Mouse (Mus musculus) heart, embryonic 12.5 days (tissue): Measurements from ENCODE around the gene Grhl3. TPM values are rescaled to one million over a fixed set of nuclear protein-coding genes. Genes with fewer than 3 reads are reported as not detected.
"Not testable (repeated sequence)": the region's sequence is repeated elsewhere in the genome, so short reads cannot be mapped to it uniquely, and the experiment has no call there.

Source experiments
- ATAC-seq: fragments of 200-750 bp; cut with Nextera tagmentation; 2 replicates; pipeline ENCODE4 v1.8.0; 2017; ENCODE audit warnings: moderate TSS enrichment, moderate library complexity; ENCODE audit not compliant: insufficient number of reproducible peaks, low FRiP score
- H3K27ac ChIP-seq: fragments of 300-500 bp; sonication (generic); 2 replicates; pipeline ENCODE4 v1.5.1; 2016; ENCODE audit warnings: mild to moderate bottlenecking, moderate library complexity; ENCODE audit not compliant: poor library complexity, severe bottlenecking
- H3K27me3 ChIP-seq: fragments of 300-500 bp; sonication (generic); replicated peaks from 2 replicates; pipeline ENCODE4 v1.6.1; 2016; ENCODE audit warnings: mild to moderate bottlenecking, moderate library complexity
- H3K36me3 ChIP-seq: fragments of 300-500 bp; sonication (generic); 2 replicates; pipeline ENCODE4 v1.6.1; 2016; ENCODE audit warnings: mild to moderate bottlenecking, moderate library complexity
- H3K4me1 ChIP-seq: fragments of 300-500 bp; sonication (generic); replicated peaks from 2 replicates; pipeline ENCODE4 v1.6.1; 2016; ENCODE audit warnings: mild to moderate bottlenecking
- H3K4me2 ChIP-seq: fragments of 300-500 bp; sonication (generic); 2 replicates; pipeline ENCODE4 v1.6.1; 2016; ENCODE audit warnings: mild to moderate bottlenecking, moderate library complexity
- H3K4me3 ChIP-seq: fragments of 300-500 bp; sonication (generic); 2 replicates; pipeline ENCODE4 v1.5.1; 2016; ENCODE audit warnings: mild to moderate bottlenecking
- H3K9ac ChIP-seq: fragments of 300-500 bp; sonication (generic); 2 replicates; pipeline ENCODE4 v1.6.1; 2016; ENCODE audit warnings: mild to moderate bottlenecking, moderate library complexity
- H3K9me3 ChIP-seq: fragments of 300-500 bp; sonication (generic); replicated peaks from 2 replicates; pipeline ENCODE4 v1.6.1; 2016; ENCODE audit warnings: mild to moderate bottlenecking, moderate library complexity
- WGBS: fragments of 180-500 bp; shearing (Covaris S2); methylation state at CpG from one replicate; pipeline ENCODE4 v1.1.7; 2016; 5-methylcytosine and 5-hydroxymethylcytosine counted together
- polyA plus RNA-seq: library from polyadenylated mRNA; unstranded; fragments of >200 nt; fragmentation: Nextera tagmentation; extraction: Ambion mirVana; gene quantifications from 2 replicates; pipeline ENCODE4 v1.2.1, GENCODE M21; 2016

The Grhl3 gene
- 6.0 and 6.8 TPM in 2 replicates for polyA plus RNA-seq

- WGBS: under 1% methylated on average over 31 of the region's 31 CpGs
- Histone ChIP-seq H3K27me3 (peaks cover 76% of the 10 kb centered on the region), H3K9ac (peak within 1 kb of the TSS; percentile 55), H3K4me1 (peaks cover 58% of the 10 kb centered on the region), H3K27ac (no peak within 1 kb of the TSS; the same call in 1 of the 2 replicates), H3K4me3 (peak within 1 kb of the TSS; percentile 44), H3K4me2 (peak within 1 kb of the TSS; percentile 78), H3K9me3 (no peaks in the 10 kb centered on the region), H3K36me3 (no peaks in the 10 kb centered on the region)
- no peak for ATAC-seq
Measured at GRCm38 (mm10) chr4:135573251-135573808, at the start of gene Grhl3. Gene Grhl3 (minus strand): TSS chr4:135573630.

- no peak overlapping the region for H3K27ac ChIP-seq
- no peak for ATAC-seq
- H3K36me3 ChIP-seq: no peaks in the 10 kb centered on the region
- WGBS: 91% methylated on average over 10 of the region's 10 CpGs
- H3K9ac ChIP-seq: no peak overlapping the region
- H3K27me3 ChIP-seq: peaks cover 59% of the 10 kb centered on the region
- peaks cover 8% of the 10 kb centered on the region for H3K4me1 ChIP-seq
- peaks cover 13% of the 10 kb centered on the region; the same call in 1 of the 2 replicates for H3K9me3 ChIP-seq
- no peak overlapping the region for H3K4me3 ChIP-seq
- no peak overlapping the region for H3K4me2 ChIP-seq
Measured at GRCm38 (mm10) chr4:135622290-135622689, 48.9 kb upstream of the Grhl3 start.

GRCm38 (mm10) chr4:135620461-135620860 lies 47.0 kb upstream of the Grhl3 start:
- H3K4me1 ChIP-seq: peaks cover 11% of the 10 kb centered on the region
- ATAC-seq: no peak
- no peak overlapping the region for H3K27ac ChIP-seq
- H3K4me3 ChIP-seq: no peak overlapping the region
- 91% methylated on average over 3 of the region's 3 CpGs for WGBS
- H3K4me2 ChIP-seq: no peak overlapping the region
- H3K9me3 ChIP-seq: peaks cover 13% of the 10 kb centered on the region; the same call in 1 of the 2 replicates
- no peaks in the 10 kb centered on the region for H3K36me3 ChIP-seq
- H3K27me3 ChIP-seq: peaks cover 51% of the 10 kb centered on the region
- H3K9ac ChIP-seq: no peak overlapping the region

GRCm38 (mm10) chr4:135617783-135618470 lies 44.5 kb upstream of the Grhl3 start:
- Histone ChIP-seq H3K4me3 (peak overlapping the region; percentile 15; the same call in 1 of the 2 replicates), H3K9me3 (peaks cover 13% of the 10 kb centered on the region; the same call in 1 of the 2 replicates), H3K4me2 (peak overlapping the region; percentile 37), H3K36me3 (no peaks in the 10 kb centered on the region), H3K27me3 (peaks cover 36% of the 10 kb centered on the region), H3K27ac (no peak overlapping the region), H3K4me1 (peaks cover 11% of the 10 kb centered on the region), H3K9ac (no peak overlapping the region)
- ATAC-seq: no peak
- WGBS: 12% methylated on average over 16 of the region's 16 CpGs

GRCm38 (mm10) chr4:135617038-135617437 lies 43.6 kb upstream of the Grhl3 start:
- peaks cover 15% of the 10 kb centered on the region for H3K4me1 ChIP-seq
- peaks cover 31% of the 10 kb centered on the region for H3K27me3 ChIP-seq
- no peak overlapping the region for H3K4me2 ChIP-seq
- no peaks in the 10 kb centered on the region for H3K36me3 ChIP-seq
- H3K9ac ChIP-seq: no peak overlapping the region
- H3K9me3 ChIP-seq: peaks cover 13% of the 10 kb centered on the region; the same call in 1 of the 2 replicates
- H3K27ac ChIP-seq: no peak overlapping the region
- 0 out of 2 replicates have a peak, but pooled peaks have one; percentile 11 for ATAC-seq
- 36% methylated on average over 4 of the region's 4 CpGs for WGBS
- H3K4me3 ChIP-seq: no peak overlapping the region

- H3K4me2 ChIP-seq, ATAC-seq: not testable (repeated sequence)
- WGBS: 66% methylated on average over 5 of the region's 5 CpGs
Measured at GRCm38 (mm10) chr4:135615307-135615706, 41.9 kb upstream of the Grhl3 start.

GRCm38 (mm10) chr4:135609986-135610385 lies 36.6 kb upstream of the Grhl3 start:
- ATAC-seq: no peak
- no peak overlapping the region for H3K4me3 ChIP-seq
- H3K27ac ChIP-seq: no peak overlapping the region
- peaks cover 17% of the 10 kb centered on the region for H3K9me3 ChIP-seq
- H3K27me3 ChIP-seq: peaks cover 19% of the 10 kb centered on the region
- no peak overlapping the region for H3K4me2 ChIP-seq
- 68% methylated on average over 2 of the region's 2 CpGs for WGBS
- H3K4me1 ChIP-seq: peaks cover 5% of the 10 kb centered on the region; the same call in 1 of the 2 replicates
- H3K9ac ChIP-seq: no peak overlapping the region
- H3K36me3 ChIP-seq: 0 out of 2 replicates have a peak, but pooled peaks cover 3% of the 10 kb centered on the region

More at GRCm38 (mm10) chr4:135615307-135615706, 41.9 kb upstream of the Grhl3 start:
- Histone ChIP-seq H3K27me3 (peaks cover 26% of the 10 kb centered on the region), H3K9me3 (peaks cover 21% of the 10 kb centered on the region), H3K4me1 (peaks cover 15% of the 10 kb centered on the region)
- H3K36me3 ChIP-seq, H3K27ac ChIP-seq, H3K9ac ChIP-seq, H3K4me3 ChIP-seq: not testable (repeated sequence)

GRCm38 (mm10) chr4:135607979-135608885 lies 34.8 kb upstream of the Grhl3 start:
- Histone ChIP-seq H3K9ac (no peak overlapping the region), H3K9me3 (peaks cover 17% of the 10 kb centered on the region), H3K4me2 (no peak overlapping the region), H3K4me1 (peaks cover 11% of the 10 kb centered on the region), H3K27me3 (peaks cover 19% of the 10 kb centered on the region), H3K4me3 (no peak overlapping the region), H3K27ac (no peak overlapping the region), H3K36me3 (0 out of 2 replicates have a peak, but pooled peaks cover 3% of the 10 kb centered on the region)
- 62% methylated on average over 18 of the region's 18 CpGs for WGBS
- no peak for ATAC-seq

- no peak overlapping the region for H3K4me3 ChIP-seq
- no peak overlapping the region for H3K27ac ChIP-seq
- no peak overlapping the region for H3K4me2 ChIP-seq
- no peak for ATAC-seq
- peaks cover 19% of the 10 kb centered on the region for H3K27me3 ChIP-seq
- no peak overlapping the region for H3K9ac ChIP-seq
- H3K4me1 ChIP-seq: peaks cover 6% of the 10 kb centered on the region; the same call in 1 of the 2 replicates
- WGBS: 84% methylated on average over 7 of the region's 7 CpGs
- peaks cover 15% of the 10 kb centered on the region for H3K9me3 ChIP-seq
- H3K36me3 ChIP-seq: 0 out of 2 replicates have a peak, but pooled peaks cover 3% of the 10 kb centered on the region
Measured at GRCm38 (mm10) chr4:135606271-135606670, 32.8 kb upstream of the Grhl3 start.

GRCm38 (mm10) chr4:135601530-135601929 lies 28.1 kb upstream of the Grhl3 start:
- Histone ChIP-seq H3K9ac (no peak overlapping the region), H3K27ac (no peak overlapping the region), H3K4me3 (no peak overlapping the region), H3K9me3 (0 out of 2 replicates have a peak, but pooled peaks cover 3% of the 10 kb centered on the region), H3K4me2 (no peak overlapping the region), H3K27me3 (peaks cover 17% of the 10 kb centered on the region), H3K4me1 (peaks cover 6% of the 10 kb centered on the region; the same call in 1 of the 2 replicates), H3K36me3 (no peaks in the 10 kb centered on the region)
- 77% methylated on average over 3 of the region's 3 CpGs for WGBS
- no peak for ATAC-seq
